Mouse (Mus musculus): ENCODE measurements at regions not wholly inside any gene's neighbourhood (a gene's known extent, or its start where the extent isn't known, plus 50 kb on each side); places are given as distances from the start of the nearest gene placed in this dataset.

DNA sequence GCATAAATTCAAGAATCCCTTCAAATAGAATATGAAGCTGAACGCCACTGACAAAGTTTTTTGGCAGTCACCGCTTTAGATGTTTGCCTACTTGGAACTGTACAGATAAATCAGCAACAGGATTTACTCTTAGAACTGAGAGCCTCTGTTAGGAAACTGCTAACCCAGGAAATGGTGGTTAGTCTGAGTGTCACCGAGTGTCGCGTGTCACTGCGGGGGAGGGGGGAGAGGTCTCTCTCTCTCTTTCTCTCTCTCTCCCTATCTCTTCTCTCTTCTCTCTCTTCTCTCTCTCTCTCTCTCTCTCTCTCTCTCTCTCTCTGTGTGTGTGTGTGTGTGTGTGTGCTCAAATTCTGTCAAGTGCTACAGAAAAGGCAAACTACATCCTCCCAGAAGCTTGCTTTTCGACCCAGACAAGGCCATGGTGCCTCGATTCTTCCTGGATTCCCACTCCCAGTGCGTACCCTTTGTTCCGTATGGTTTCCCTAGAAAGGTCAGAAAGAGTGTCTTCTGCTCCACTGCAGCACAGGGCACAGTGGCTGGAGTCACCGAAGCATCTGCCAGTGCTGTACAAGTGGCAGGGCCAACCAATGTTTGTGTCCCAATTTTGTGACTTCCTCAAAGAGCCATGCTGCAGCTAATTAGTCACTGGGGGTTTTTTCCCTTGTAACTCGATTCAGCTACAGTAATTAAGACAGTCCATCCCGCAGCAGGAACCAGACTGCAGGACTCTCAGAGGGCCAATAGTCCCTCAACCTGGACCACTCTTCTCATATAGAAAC is 87.0 kb downstream of the Cog6 start:
- peak; percentile 71 for DNase-seq

DNA sequence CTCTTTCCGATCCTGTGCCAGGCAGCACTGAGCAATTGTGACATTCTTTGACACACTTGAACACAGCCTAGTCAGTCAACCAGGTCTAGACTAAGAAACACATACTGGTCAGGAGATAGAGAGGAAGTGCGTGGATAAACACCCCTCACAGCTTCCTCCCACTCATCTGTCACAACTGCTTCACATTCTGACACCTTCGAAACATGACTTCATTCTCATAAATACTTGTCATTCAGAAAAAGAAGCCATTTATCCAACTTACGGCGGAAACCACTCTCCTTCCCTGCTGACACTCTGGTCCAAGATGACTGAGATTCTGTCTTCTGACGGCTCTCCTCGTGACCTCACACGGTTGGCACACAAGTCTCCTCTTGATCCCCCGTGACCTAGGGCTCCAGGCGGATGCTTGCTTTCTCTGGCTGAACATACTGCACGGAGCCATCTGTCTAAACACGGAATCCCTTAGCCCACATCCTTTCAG is 89.6 kb downstream of the Cog6 start:
- DNase-seq = peak; percentile 55

GRCm38 (mm10) chr3:52926549-52926948 is 90.5 kb downstream of the Cog6 start:
- DNase-seq = peak; percentile 38

GRCm38 (mm10) chr3:52925223-52925622 is 91.8 kb downstream of the Cog6 start:
- DNase-seq = peak; percentile 80

- DNase-seq = no peak
Measured at GRCm38 (mm10) chr3:52924631-52925030, 92.4 kb downstream of the Cog6 start.

- no peak for DNase-seq
Measured at GRCm38 (mm10) chr3:52923824-52924559, 93.0 kb downstream of the Cog6 start.

DNA sequence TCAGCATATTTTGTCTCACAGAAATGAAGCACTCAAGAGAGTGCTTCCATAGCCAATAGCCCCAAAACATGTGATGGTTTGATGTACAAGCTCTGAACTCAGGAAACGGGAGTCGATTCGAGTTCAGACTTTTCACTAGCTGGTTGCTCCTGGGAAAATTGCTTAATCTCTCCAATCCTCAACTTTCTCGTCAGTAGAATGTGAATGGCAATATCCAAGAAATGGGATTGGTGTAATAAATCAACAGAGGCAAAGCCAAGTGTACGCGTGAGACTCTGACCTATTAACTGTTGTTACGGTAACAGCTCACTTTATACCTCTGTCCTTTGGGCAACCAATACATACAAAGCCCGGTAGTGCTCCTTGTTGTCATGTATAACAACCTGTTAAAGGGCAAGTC is 94.6 kb downstream of the Cog6 start:
- no peak for DNase-seq

GRCm38 (mm10) chr3:52906823-52907564 is 110.0 kb downstream of the Cog6 start:
- peak; percentile 46 for DNase-seq

GRCm38 (mm10) chr3:52904028-52904427 is 113.0 kb downstream of the Cog6 start:
- DNase-seq = no peak

DNA sequence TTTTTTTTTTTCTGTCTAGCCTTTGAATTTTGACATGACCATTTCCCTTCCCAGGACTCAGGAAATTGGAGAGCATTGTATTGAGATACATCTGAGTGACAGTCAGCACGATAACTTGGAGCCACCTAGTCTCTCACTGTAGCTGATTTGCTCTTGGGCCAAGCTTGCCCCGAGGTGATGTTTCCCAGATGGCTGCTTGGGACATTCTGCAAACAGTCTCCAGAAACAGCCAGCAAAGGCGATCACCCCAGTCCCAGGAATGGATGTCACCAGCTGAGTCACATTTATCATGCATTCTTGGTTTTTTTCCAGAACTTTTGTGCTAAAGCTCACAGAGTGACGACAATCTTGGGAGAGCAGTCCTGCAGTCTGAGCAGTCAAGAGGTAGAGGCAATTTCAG is 119.4 kb downstream of the Cog6 start:
- DNase-seq = no peak

DNA sequence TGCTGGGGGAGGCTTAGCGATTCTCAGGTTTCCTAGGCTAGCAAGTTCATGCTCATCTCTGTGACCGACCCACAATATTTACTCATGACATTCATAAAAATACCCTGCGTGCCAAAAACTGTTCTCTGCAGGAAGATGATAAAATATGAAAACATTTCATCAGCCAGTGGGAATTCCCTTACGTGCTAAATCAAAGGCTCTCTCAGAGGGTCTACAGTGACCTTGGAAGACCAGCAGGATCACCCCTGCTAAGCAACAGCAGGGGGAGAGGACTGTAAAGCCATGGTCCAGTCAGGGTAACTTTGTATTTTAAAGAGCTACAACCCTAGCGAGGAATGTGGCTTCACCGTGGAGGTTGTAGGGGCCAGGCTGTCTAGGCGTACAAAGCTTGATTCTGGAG is 120.6 kb downstream of the Cog6 start:
- no peak for DNase-seq

DNA sequence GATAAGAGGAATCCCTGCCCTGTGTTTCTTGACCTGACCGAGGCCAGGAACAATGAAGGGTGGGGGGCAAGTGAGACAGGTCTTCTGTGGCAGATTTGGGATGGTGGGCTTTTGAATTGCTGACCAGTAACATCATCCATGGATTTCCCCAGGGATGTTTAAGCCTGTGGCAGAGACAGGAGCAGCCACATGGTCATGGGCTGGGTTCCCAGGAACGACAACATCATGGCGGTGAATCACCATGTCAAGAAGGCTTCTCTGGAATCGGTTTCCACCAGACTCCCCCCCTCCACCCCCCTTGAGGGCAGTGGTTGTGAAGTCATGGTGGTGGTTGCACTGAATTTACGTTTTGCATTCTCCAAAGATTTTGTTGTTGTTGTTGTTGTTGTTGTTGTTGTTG is 121.3 kb downstream of the Cog6 start:
- DNase-seq = no peak

DNA sequence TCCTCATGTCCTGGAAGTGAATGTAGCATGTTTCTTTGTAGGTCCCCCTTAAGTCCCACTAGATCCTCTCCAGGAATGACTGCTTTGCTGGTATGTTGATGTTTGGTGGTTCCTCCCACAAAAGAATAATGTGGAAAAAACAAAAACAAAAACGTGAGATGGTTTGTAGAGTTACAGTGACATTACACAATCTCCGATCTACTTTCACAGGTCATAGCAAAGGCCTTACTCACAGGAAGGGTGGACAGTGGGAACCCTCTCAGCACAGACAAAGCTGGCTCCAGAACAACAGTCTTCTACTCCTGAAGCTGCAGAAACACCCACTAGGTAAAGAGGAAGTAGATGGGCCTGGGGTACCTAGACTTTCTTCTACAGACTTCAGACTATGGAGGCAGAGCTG is 122.2 kb downstream of the Cog6 start:
- no peak for DNase-seq

DNA sequence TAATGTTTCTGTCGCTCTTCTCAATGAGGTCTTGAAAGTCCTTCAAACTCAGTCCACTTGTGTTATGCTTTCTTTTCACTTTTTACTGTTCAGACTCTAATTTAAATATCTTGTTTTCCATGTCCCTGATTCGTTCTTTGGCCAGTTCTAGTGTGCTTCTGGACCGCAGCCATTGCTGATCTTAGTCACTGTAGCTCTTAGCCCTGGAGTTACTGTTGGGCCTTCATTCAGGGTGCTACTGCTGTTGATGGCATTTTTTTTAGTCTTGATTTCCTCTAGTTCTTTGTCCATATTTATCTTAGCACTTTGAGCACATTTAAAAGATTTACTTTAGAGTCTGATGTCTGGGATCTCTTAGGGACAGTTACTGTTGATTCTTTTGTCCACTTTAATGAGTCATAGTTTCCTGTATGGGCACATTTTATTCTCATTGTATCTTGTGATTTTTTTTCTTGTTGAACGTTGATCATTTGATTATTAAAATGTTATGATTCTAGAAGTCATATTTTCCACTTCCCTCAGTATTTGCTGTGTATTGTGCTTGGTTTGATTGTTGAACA is 127.8 kb downstream of the Cog6 start:
- no peak for DNase-seq

- no peak for DNase-seq
Measured at GRCm38 (mm10) chr3:52881981-52882380, 135.1 kb downstream of the Cog6 start.

DNA sequence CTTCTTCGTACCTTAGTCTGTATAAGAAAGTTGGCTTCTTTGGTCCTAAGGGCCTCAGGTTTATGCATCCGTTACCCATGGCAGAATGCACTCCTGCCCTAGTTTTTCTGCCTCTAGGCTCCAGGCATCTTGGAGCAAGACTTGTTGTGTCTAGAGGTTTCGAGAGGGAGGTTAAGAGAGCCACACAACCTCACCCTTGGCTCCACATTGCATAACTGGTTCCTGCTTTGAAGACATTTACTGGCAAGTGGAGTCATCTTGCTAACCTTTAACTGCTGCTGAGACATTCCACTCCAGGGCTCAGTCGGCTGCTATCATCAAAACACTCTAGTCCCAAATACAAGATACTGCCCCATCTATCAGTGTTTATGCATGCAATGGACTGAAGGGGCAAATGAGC is 135.9 kb downstream of the Cog6 start:
- DNase-seq = no peak

DNA sequence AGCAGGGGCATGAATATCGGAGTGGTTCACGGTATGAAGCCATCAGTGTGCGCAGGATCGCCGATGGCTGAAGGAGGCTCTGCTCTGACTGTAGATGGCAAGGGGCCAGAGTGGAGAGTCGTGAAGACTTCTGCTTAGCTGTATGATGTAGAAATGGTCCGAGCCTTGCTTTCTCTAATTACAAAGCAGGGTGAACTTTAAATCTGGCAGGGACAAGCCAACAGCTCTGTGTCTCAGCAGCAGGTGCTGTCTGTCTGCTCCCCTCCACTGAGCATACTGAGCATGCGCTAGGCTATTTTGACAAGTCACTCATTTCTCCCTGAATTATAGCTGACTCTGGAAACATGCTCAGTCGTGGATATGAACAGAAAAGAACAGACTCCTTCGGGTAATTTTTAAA is 137.3 kb downstream of the Cog6 start:
- DNase-seq = no peak

DNA sequence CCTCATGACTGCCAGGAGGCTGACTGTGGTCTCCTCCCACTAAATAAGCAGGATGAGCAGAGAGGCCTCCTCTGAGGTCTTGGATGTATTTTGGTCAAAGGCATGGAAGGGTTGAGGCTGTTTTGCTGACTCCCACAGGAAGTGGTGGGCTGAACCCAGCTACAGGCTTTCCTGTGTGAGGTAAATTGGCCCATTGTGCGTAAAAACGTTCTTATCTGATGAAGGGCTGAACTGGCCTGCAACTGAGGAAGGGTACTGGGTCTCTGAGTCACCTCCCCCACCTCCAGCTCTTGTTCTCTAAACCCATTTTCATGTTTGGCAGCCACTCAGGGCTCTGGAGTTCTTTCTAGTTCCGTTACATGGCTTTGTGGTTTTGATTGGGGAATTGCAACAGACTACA is 138.7 kb downstream of the Cog6 start:
- peak; percentile 52 for DNase-seq

GRCm38 (mm10) chr3:52872260-52872659 is 144.8 kb downstream of the Cog6 start:
- no peak for DNase-seq

DNA sequence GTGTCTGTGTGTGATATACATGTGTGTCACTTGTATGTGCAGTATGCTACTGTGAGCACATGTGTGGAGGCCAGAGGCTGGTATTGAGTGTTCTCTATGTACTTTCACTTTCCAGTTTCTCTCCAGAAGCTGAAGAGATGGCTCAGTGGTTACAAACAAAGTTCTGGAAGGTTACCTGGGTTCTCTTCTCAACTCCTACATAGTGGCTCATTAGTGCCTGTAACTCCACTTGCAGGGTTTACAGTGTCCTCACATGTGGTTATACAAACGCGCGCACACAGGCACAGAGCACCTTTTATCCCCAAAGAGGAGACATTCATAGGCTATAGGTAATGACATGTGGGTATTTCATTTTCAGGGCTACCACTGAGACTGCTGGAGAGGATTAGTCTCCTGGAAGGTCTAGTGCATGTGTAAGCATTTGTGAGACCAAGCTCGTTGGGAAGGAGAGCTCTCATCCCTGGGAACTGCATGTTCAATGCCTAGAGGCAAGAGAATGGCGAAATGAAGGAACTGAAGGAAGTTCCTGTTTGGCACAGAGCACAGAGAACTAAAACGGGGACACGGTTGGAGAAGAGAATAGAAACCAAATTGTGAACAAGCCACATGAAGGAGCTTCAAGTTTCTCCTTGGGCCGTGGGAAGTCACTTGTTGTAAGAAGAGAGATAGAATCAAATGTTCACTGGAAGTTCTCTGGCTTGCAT is 153.7 kb downstream of the Cog6 start:
- DNase-seq = no peak

DNA sequence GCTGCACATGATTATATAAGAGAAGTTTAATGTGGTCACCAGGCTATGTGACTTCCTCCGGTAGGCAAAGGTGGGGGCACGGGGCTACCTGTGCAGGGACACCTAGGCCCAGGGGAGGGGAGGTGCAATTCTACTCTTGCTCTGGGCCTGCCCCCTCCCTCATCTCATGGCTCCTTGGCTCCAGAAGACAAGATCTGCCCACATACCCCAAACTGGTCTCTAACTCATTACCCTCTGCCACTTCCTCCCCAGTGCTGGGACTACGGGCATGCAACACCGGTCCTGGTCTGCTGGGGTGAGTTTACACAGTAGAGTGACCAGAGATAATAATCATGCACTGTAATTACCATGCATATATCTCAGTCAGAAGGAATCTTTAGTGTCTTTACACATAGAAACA is 155.0 kb downstream of the Cog6 start:
- no peak for DNase-seq

DNA sequence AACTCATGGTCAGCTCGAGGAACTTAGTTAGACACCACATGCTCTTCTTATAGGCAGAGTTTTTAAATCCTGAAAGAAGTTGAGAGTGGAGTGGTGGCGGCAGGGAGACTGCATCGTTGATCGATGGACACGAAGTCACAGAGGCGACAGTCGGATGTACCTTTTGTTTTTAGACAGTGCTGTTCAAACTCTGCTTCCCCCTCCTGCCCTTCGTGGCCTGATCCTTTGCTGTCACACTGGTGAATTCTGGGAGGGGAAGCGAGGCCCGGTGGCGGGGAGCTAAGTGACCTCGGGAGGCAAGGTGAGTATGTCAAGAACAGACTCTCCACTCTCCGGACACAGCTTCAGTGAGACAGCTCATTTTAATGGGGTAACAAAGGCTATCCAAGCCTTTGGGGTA is 155.5 kb downstream of the Cog6 start:
- no peak for DNase-seq

DNA sequence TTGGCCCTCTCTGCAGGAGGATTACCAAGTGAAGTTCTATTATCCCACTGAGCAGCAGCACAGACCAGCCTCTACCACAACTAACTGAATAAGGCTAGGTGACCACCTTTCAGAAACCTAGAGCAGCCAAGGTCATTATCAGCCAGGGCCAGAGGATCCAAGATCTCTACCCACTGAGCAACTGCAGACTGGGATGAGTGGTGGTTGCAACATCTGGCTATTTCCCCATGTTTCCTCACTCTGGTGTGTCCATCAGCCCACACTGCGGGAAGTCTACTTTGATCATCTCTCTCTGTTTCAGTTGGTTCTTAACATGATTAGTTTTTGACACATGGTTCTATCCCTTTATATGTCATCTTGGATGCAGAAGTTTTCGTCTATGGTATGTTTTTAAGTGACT is 157.2 kb downstream of the Cog6 start:
- no peak for DNase-seq

Data from thymus, postnatal 4 days (tissue).